Mouse (Mus musculus) liver, embryonic 14.5 days (tissue): ENCODE measurements around the gene Nf1. TPM values are rescaled to one million over a fixed set of nuclear protein-coding genes. Genes with fewer than 3 reads are reported as not detected.

Experiments
- ATAC-seq: fragments of 200-750 bp; cut with Nextera tagmentation; 2 replicates; pipeline ENCODE4 v1.8.0; 2017; ENCODE audit warnings: moderate number of reproducible peaks, mild to moderate bottlenecking, moderate library complexity; ENCODE audit not compliant: insufficient read depth
- DNase-seq, 3 experiments: peaks; one replicate each; pipeline ENCODE4 v3.0.0-alpha.2; 2012 to 2013; ENCODE audit warnings: low read depth in 3 of 3, low spot score in 3 of 3
- H3K27ac ChIP-seq: fragments of 300-500 bp; sonication (generic); 2 replicates; pipeline ENCODE4 v1.5.1; 2014; ENCODE audit warnings: moderate library complexity, mild to moderate bottlenecking, control low read depth, inconsistent platforms
- H3K27me3 ChIP-seq: fragments of 300-500 bp; sonication (generic); 2 replicates; pipeline ENCODE4 v1.6.1; 2014; ENCODE audit warnings: mild to moderate bottlenecking, low read length, moderate library complexity; ENCODE audit not compliant: control insufficient read depth, insufficient read depth
- H3K36me3 ChIP-seq: fragments of 300-500 bp; sonication (generic); replicated peaks from 2 replicates; pipeline ENCODE4 v1.6.1; 2014; ENCODE audit warnings: low read depth; ENCODE audit not compliant: control insufficient read depth, insufficient read depth
- H3K4me1 ChIP-seq, 2 experiments: fragments of 200-500 bp in 1 of 2; fragments of 300-500 bp in 1 of 2; sonication (generic) in 1 of 2; replicated peaks; 2 replicates each; pipeline ENCODE4 v1.6.1; 2012 to 2014; ENCODE audit warnings: antibody characterized with exemption in 1 of 2, inconsistent platforms in 1 of 2, low read length in 1 of 2; ENCODE audit not compliant: control insufficient read depth in 2 of 2, insufficient read depth in 2 of 2
- H3K4me2 ChIP-seq: fragments of 300-500 bp; sonication (generic); 2 replicates; pipeline ENCODE4 v1.6.1; 2014; ENCODE audit warnings: low read depth, mild to moderate bottlenecking, control low read depth, moderate library complexity
- H3K4me3 ChIP-seq, 2 experiments: fragments of 200-500 bp in 1 of 2; fragments of 300-500 bp in 1 of 2; sonication (generic) in 1 of 2; 2 replicates each; pipeline ENCODE4 v1.5.1; 2012 to 2014; ENCODE audit warnings: low read depth in 2 of 2, low read length in 2 of 2, mild to moderate bottlenecking in 2 of 2, control low read depth in 1 of 2, inconsistent platforms in 1 of 2, moderate library complexity in 1 of 2; ENCODE audit not compliant: insufficient read depth in 1 of 2
- H3K9ac ChIP-seq: fragments of 300-500 bp; sonication (generic); replicated peaks from 2 replicates; pipeline ENCODE4 v1.6.1; 2014; ENCODE audit warnings: mild to moderate bottlenecking, control low read depth, moderate library complexity
- H3K9me3 ChIP-seq: fragments of 300-500 bp; sonication (generic); 2 replicates; pipeline ENCODE4 v1.6.1; 2016; ENCODE audit warnings: low read length, mixed read lengths; ENCODE audit not compliant: control insufficient read depth
- CTCF ChIP-seq: IDR thresholded peaks from 2 replicates; pipeline ENCODE4 v1.5.1; 2016; ENCODE audit warnings: antibody characterized with exemption, low read depth, control low read depth
- EP300 ChIP-seq: IDR thresholded peaks from 2 replicates; pipeline ENCODE4 v1.6.1; 2016; ENCODE audit warnings: antibody characterized with exemption, low read depth
- WGBS: fragments of 180-500 bp; shearing (Covaris S2); extraction: QIAGEN DNeasy Blood & Tissue Kit; methylation state at CpG from one replicate; pipeline ENCODE4 v1.1.7; 2014; ENCODE audit not compliant: insufficient replicate concordance; 5-methylcytosine and 5-hydroxymethylcytosine counted together
- polyA plus RNA-seq, 2 experiments: library from polyadenylated mRNA; depleted of rRNA in 1 of 2; stranded (reverse) in 1 of 2; unstranded in 1 of 2; fragments of >200 nt; fragmentation: Nextera tagmentation in 1 of 2; extraction: Ambion mirVana in 1 of 2; gene quantifications; 2 replicates each; pipeline versions ENCODE4 v1.2.1 to v1.2.3; 2012 to 2014

Nf1 gene
- polyA plus RNA-seq, 2 experiments, result 1.7 to 2.3 TPM

GRCm38 (mm10) chr11:79328060-79328459 lies 11.4 kb upstream of the Nf1 start:
- Histone ChIP-seq H3K4me3 (no peak overlapping the region), H3K4me1 (no peaks in the 10 kb centered on the region), H3K27me3 (no peaks in the 10 kb centered on the region), H3K9ac (no peak overlapping the region), H3K4me2 (no peak overlapping the region), H3K36me3 (no peaks in the 10 kb centered on the region), H3K9me3 (no peaks in the 10 kb centered on the region), H3K27ac (no peak overlapping the region)
- ATAC-seq, result no peak
- DNase-seq, result no peak
- TF ChIP-seq CTCF, result no peak
- no peak for TF ChIP-seq EP300
- 49% methylated on average over 4 of the region's 4 CpGs for WGBS

- H3K9me3 ChIP-seq, result no peaks in the 10 kb centered on the region
- WGBS, result 76% methylated on average over 1 of the region's 1 CpGs
- no peak overlapping the region for H3K27ac ChIP-seq
- ATAC-seq, result no peak
- no peak overlapping the region for H3K9ac ChIP-seq
- DNase-seq, result no peak
- H3K4me3 ChIP-seq, result no peak overlapping the region
- no peaks in the 10 kb centered on the region for H3K36me3 ChIP-seq
- TF ChIP-seq CTCF (no peak), EP300 (no peak)
- H3K27me3 ChIP-seq, result no peaks in the 10 kb centered on the region
- H3K4me2 ChIP-seq, result no peak overlapping the region
- no peaks in the 10 kb centered on the region for H3K4me1 ChIP-seq
Measured at GRCm38 (mm10) chr11:79329585-79329984, 9.9 kb upstream of the Nf1 start.

- Histone ChIP-seq H3K4me2 (no peak overlapping the region), H3K27ac (no peak overlapping the region), H3K9ac (no peak overlapping the region), H3K4me3 (no peak overlapping the region), H3K36me3 (no peaks in the 10 kb centered on the region), H3K27me3 (no peaks in the 10 kb centered on the region), H3K9me3 (no peaks in the 10 kb centered on the region), H3K4me1 (peaks cover 4 to 6% of the 10 kb centered on the region in 2 experiments; a peak in 3 of 4 replicates)
- TF ChIP-seq EP300, result no peak
- TF ChIP-seq CTCF, result no peak
- ATAC-seq (no peak), DNase-seq (no peak)
- 83% methylated on average over 6 of the region's 6 CpGs for WGBS
Measured at GRCm38 (mm10) chr11:79335077-79335476, 4.4 kb upstream of the Nf1 start.

- Histone ChIP-seq H3K36me3 (no peaks in the 10 kb centered on the region), H3K9me3 (no peaks in the 10 kb centered on the region), H3K9ac (no peak overlapping the region), H3K27ac (no peak overlapping the region), H3K27me3 (no peaks in the 10 kb centered on the region), H3K4me3 (no peak overlapping the region), H3K4me1 (peaks cover 4 to 10% of the 10 kb centered on the region in 2 experiments), H3K4me2 (no peak overlapping the region)
- DNase-seq (no peak), ATAC-seq (no peak)
- WGBS, result 72% methylated on average over 5 of the region's 5 CpGs
- no peak for TF ChIP-seq EP300
- TF ChIP-seq CTCF, result peak; percentile 69
Measured at GRCm38 (mm10) chr11:79336722-79337267, 2.7 kb upstream of the Nf1 start.

GRCm38 (mm10) chr11:79338621-79339020 lies 872 bp upstream of the Nf1 start:
- no peak overlapping the region for H3K27ac ChIP-seq
- no peaks in the 10 kb centered on the region for H3K9me3 ChIP-seq
- peaks cover 4 to 10% of the 10 kb centered on the region in 2 experiments for H3K4me1 ChIP-seq
- peak overlapping the region; percentile 77 for H3K4me2 ChIP-seq
- TF ChIP-seq EP300, result no peak
- no peak for TF ChIP-seq CTCF
- DNase-seq (no peak), ATAC-seq (no peak)
- peak overlapping the region; percentile 68; the same call in 1 of the 2 replicates for H3K9ac ChIP-seq
- no peaks in the 10 kb centered on the region for H3K27me3 ChIP-seq
- no peaks in the 10 kb centered on the region for H3K36me3 ChIP-seq
- 36% methylated on average over 4 of the region's 4 CpGs for WGBS
- peak overlapping the region; percentile 71 to 73; a peak in 3 of 4 replicates for H3K4me3 ChIP-seq
